Mouse (Mus musculus) spleen, adult 2 months (tissue): ENCODE results near the gene Olfr802. TPM values are rescaled to one million over a fixed set of nuclear protein-coding genes. Genes with fewer than 3 reads are reported as not detected.

Experiments
- DNase-seq, 2 experiments: peaks; one replicate each; pipeline versions ENCODE4 v3.0.0 to v3.0.0-alpha.2; 2012 to 2021; ENCODE audit warnings: low spot score in 2 of 2, low read depth in 1 of 2
- H3K27ac ChIP-seq: fragments of 200-500 bp; 2 replicates; pipeline ENCODE4 v1.5.1; 2012; ENCODE audit warnings: low read length, inconsistent platforms; ENCODE audit not compliant: insufficient read depth
- H3K27me3 ChIP-seq: fragments of 200-500 bp; 2 replicates; pipeline ENCODE4 v1.6.1; 2012; ENCODE audit warnings: mild to moderate bottlenecking, moderate library complexity, low read length, inconsistent platforms; ENCODE audit not compliant: control insufficient read depth, insufficient read depth
- H3K36me3 ChIP-seq: fragments of 200-500 bp; 2 replicates; pipeline ENCODE4 v1.6.1; 2012; ENCODE audit warnings: mild to moderate bottlenecking, low read length, inconsistent platforms; ENCODE audit not compliant: control insufficient read depth, insufficient read depth
- H3K4me1 ChIP-seq: fragments of 200-500 bp; 2 replicates; pipeline ENCODE4 v1.6.1; 2011; ENCODE audit warnings: inconsistent platforms; ENCODE audit not compliant: control insufficient read depth, insufficient read depth, insufficient read length
- H3K4me3 ChIP-seq: fragments of 200-500 bp; 2 replicates; pipeline ENCODE4 v1.5.1; 2011; ENCODE audit warnings: mild to moderate bottlenecking, inconsistent platforms; ENCODE audit not compliant: insufficient read depth, insufficient read length; ENCODE audit errors: extremely low read depth
- CTCF ChIP-seq: fragments of 200-500 bp; IDR thresholded peaks from 2 replicates; pipeline ENCODE4 v1.5.1; 2011; ENCODE audit warnings: mild to moderate bottlenecking, inconsistent platforms; ENCODE audit not compliant: insufficient read depth, insufficient read length, insufficient replicate concordance; ENCODE audit errors: extremely low read depth
- POLR2A ChIP-seq: fragments of 200-500 bp; IDR thresholded peaks from 2 replicates; pipeline ENCODE4 v1.6.1; 2011; ENCODE audit warnings: low read depth, low read length, inconsistent platforms
- WGBS: fragments of 180-500 bp; shearing (Covaris S2); methylation state at CpG from one replicate; pipeline ENCODE4 v1.1.7; 2018; 5-methylcytosine and 5-hydroxymethylcytosine counted together
- polyA plus RNA-seq: library from polyadenylated mRNA; depleted of rRNA; stranded (reverse); fragments of >200 nt; gene quantifications from 2 replicates; pipeline ENCODE4 v1.2.3, GENCODE M21; 2012; rRNA removed

The Olfr802 gene
- polyA plus RNA-seq, 1 experiment, result not detected

GRCm38 (mm10) chr10:129637184-129637583, 50.8 kb downstream of the Olfr802 start, which contains the start of gene Olfr799:
Gene Olfr799, plus strand, starts transcription at chr10:129637484.
- Histone ChIP-seq H3K4me3 (no peak within 1 kb of the TSS), H3K27ac (no peak within 1 kb of the TSS), H3K27me3 (no peaks in the 10 kb centered on the region), H3K36me3 (no peaks in the 10 kb centered on the region), H3K4me1 (no peaks in the 10 kb centered on the region)
- no peak for TF ChIP-seq POLR2A
- no peak for TF ChIP-seq CTCF
- WGBS, result 24% methylated on average over 1 of the region's 1 CpGs
- DNase-seq, result no peak

GRCm38 (mm10) chr10:129627834-129628233, 60.1 kb downstream of the Olfr802 start, which contains the start of gene Olfr798:
Gene Olfr798, minus strand, starts transcription at chr10:129627934.
- Histone ChIP-seq H3K4me3 (no peak within 1 kb of the TSS), H3K36me3 (no peaks in the 10 kb centered on the region), H3K4me1 (no peaks in the 10 kb centered on the region), H3K27ac (no peak within 1 kb of the TSS), H3K27me3 (no peaks in the 10 kb centered on the region)
- TF ChIP-seq CTCF (no peak), POLR2A (no peak)
- WGBS, result 68% methylated on average over 1 of the region's 1 CpGs
- DNase-seq, result no peak

Other genes with a start within 250 kb of the Olfr802 start
- not detected in 2 replicates for gene Olfr787, start 226.3 kb downstream of the Olfr802 start, polyA plus RNA-seq
- not detected in 2 replicates for gene Olfr788, start 217.2 kb downstream of the Olfr802 start, polyA plus RNA-seq
- gene Olfr789, start 203.4 kb downstream of the Olfr802 start, polyA plus RNA-seq, result not detected in 2 replicates
- gene Olfr790, start 189.7 kb downstream of the Olfr802 start, polyA plus RNA-seq, result not detected in 2 replicates
- gene Olfr791, start 166.4 kb downstream of the Olfr802 start, polyA plus RNA-seq, result not detected in 2 replicates
- gene Olfr792, start 149.0 kb downstream of the Olfr802 start, polyA plus RNA-seq, result not detected in 2 replicates
- not detected in 2 replicates for gene Olfr794, start 120.5 kb downstream of the Olfr802 start, polyA plus RNA-seq
- not detected in 2 replicates for gene Olfr796, start 75.6 kb downstream of the Olfr802 start, polyA plus RNA-seq
- gene Olfr798, start 60.2 kb downstream of the Olfr802 start, polyA plus RNA-seq, result not detected in 2 replicates
- gene Olfr799, start 50.7 kb downstream of the Olfr802 start, polyA plus RNA-seq, result not detected in 2 replicates
- gene Olfr800, start 30.5 kb downstream of the Olfr802 start, polyA plus RNA-seq, result not detected in 2 replicates
- gene Olfr801, start 14.3 kb downstream of the Olfr802 start, polyA plus RNA-seq, result not detected in 2 replicates
- gene Olfr803, start 6.1 kb upstream of the Olfr802 start, polyA plus RNA-seq, result not detected in 2 replicates
- gene Olfr804, start 15.0 kb upstream of the Olfr802 start, polyA plus RNA-seq, result not detected in 2 replicates
- not detected in 2 replicates for gene Olfr805, start 41.2 kb upstream of the Olfr802 start, polyA plus RNA-seq
- not detected in 2 replicates for gene Olfr806, start 53.8 kb upstream of the Olfr802 start, polyA plus RNA-seq
- gene Olfr807, start 69.6 kb upstream of the Olfr802 start, polyA plus RNA-seq, result not detected in 2 replicates
- not detected in 2 replicates for gene Olfr808, start 77.3 kb upstream of the Olfr802 start, polyA plus RNA-seq
- gene Olfr809, start 86.5 kb upstream of the Olfr802 start, polyA plus RNA-seq, result not detected in 2 replicates
- gene Olfr810, start 106.7 kb upstream of the Olfr802 start, polyA plus RNA-seq, result not detected in 2 replicates
- not detected in 2 replicates for gene Olfr811, start 116.2 kb upstream of the Olfr802 start, polyA plus RNA-seq
- gene Olfr812, start 157.9 kb upstream of the Olfr802 start, polyA plus RNA-seq, result not detected in 2 replicates
- not detected in 2 replicates for gene Olfr813, start 167.2 kb upstream of the Olfr802 start, polyA plus RNA-seq
- gene Olfr814, start 191.7 kb upstream of the Olfr802 start, polyA plus RNA-seq, result not detected in 2 replicates
- gene Olfr815, start 217.7 kb upstream of the Olfr802 start, polyA plus RNA-seq, result not detected in 2 replicates
- not detected in 2 replicates for gene Olfr816, start 227.4 kb upstream of the Olfr802 start, polyA plus RNA-seq